In genomic region chr4:133816504-133816875, GRCm38 (mm10) we compare ENCODE assay signal across 9 mouse cellular contexts. TPM values are rescaled to one million over a fixed set of nuclear protein-coding genes. Genes with fewer than 3 reads are reported as not detected.
DNase-seq lines count a peak whose midpoint lies in the region; ATAC-seq and TF ChIP-seq lines count a peak whose summit lies in the region.
"Had no signal": no experiment of that assay in that cellular context is flagged by ENCODE, and none has a peak within 500 bp of the region (broad histone marks: within the 10 kb centered on the region; RNA-seq: fewer than 3 reads in every experiment).

No protein-coding gene starts in this region.

- H3K9ac ChIP-seq in kidney, embryonic 15.5 days = no peak overlapping the region
- H3K9ac ChIP-seq in ES-Bruce4 (ENCODE audit: low read depth, poor library complexity, severe bottlenecking) = peak overlapping the region; percentile 74
- H3K9ac ChIP-seq in embryonic facial prominence, embryonic 13.5 days = peak overlapping the region; percentile 83
- H3K9ac ChIP-seq in limb, embryonic 14.5 days (ENCODE audit: low read depth, low read length, severe bottlenecking) = 0 out of 2 replicates have a peak overlapping the region, but pooled peaks have one; percentile 6

- 18% methylated on average over 7 of the region's 7 CpGs for WGBS in kidney, embryonic 15.5 days
- 15% methylated on average over 7 of the region's 7 CpGs for WGBS in embryonic facial prominence, embryonic 13.5 days
- 20% methylated on average over 7 of the region's 7 CpGs for whole genome bisulfite sequencing in limb, embryonic 14.5 days

- H3K4me1 ChIP-seq in kidney, embryonic 15.5 days = peaks cover 40% of the 10 kb centered on the region
- H3K4me1 ChIP-seq in ES-Bruce4 (ENCODE audit: control insufficient read depth, insufficient read depth, low read length) = peaks cover 3% of the 10 kb centered on the region
- peaks cover 30% of the 10 kb centered on the region for H3K4me1 ChIP-seq in embryonic facial prominence, embryonic 13.5 days
- peaks cover 13% of the 10 kb centered on the region for H3K4me1 ChIP-seq in limb, embryonic 14.5 days (ENCODE audit: control insufficient read depth, insufficient read depth, low read length)

- intact Hi-C loops in left cerebral cortex, postnatal 36 days (cut with DNase I) = no loop called here

- no peaks in the 10 kb centered on the region for H3K36me3 ChIP-seq in kidney, embryonic 15.5 days
- no peaks in the 10 kb centered on the region for H3K36me3 ChIP-seq in ES-Bruce4 (ENCODE audit: control insufficient read depth, insufficient read depth, low read length, poor library complexity, severe bottlenecking)
- no peaks in the 10 kb centered on the region for H3K36me3 ChIP-seq in embryonic facial prominence, embryonic 13.5 days
- no peaks in the 10 kb centered on the region for H3K36me3 ChIP-seq in limb, embryonic 14.5 days (ENCODE audit: control insufficient read depth, insufficient read depth, low read length)

- H3K27ac ChIP-seq in kidney, embryonic 15.5 days = peak overlapping the region; percentile 100
- H3K27ac ChIP-seq in ES-Bruce4 (ENCODE audit: insufficient read depth, low read length) = peak overlapping the region; percentile 100
- H3K27ac ChIP-seq in embryonic facial prominence, embryonic 13.5 days = peak overlapping the region; percentile 100
- peak overlapping the region; percentile 48 for H3K27ac ChIP-seq in limb, embryonic 14.5 days (replicated peaks; ENCODE audit: low read depth, low read length)

- H3K27me3 ChIP-seq in kidney, embryonic 15.5 days = no peaks in the 10 kb centered on the region
- no peaks in the 10 kb centered on the region for H3K27me3 ChIP-seq in ES-Bruce4 (ENCODE audit: control insufficient read depth, insufficient read depth, low read length, poor library complexity, severe bottlenecking)
- H3K27me3 ChIP-seq in embryonic facial prominence, embryonic 13.5 days = no peaks in the 10 kb centered on the region
- H3K27me3 ChIP-seq in limb, embryonic 14.5 days (ENCODE audit: control insufficient read depth, insufficient read depth, low read length) = no peaks in the 10 kb centered on the region

- peak overlapping the region; percentile 73 for H3K4me2 ChIP-seq in kidney, embryonic 15.5 days
- peak overlapping the region; percentile 58 for H3K4me2 ChIP-seq in embryonic facial prominence, embryonic 13.5 days
- H3K4me2 ChIP-seq in limb, embryonic 14.5 days (replicated peaks; ENCODE audit: low read depth, low read length, severe bottlenecking) = peak overlapping the region; percentile 33

- TF ChIP-seq CTCF in ES-Bruce4 (IDR thresholded peaks at IDR 0.05; ENCODE audit: low read depth, low read length) = no peak

- no peak for DNase-seq in kidney, postnatal 4 days
- no peak for DNase-seq in limb, embryonic 14.5 days (ENCODE audit: low spot score)
- DNase-seq in yolk sac, embryonic 10.5 days (ENCODE audit: low spot score) = no peak
- DNase-seq in layer of hippocampus, postnatal 36 days = no peak
- DNase-seq in left cerebral cortex, postnatal 36 days (ENCODE audit: low spot score in 2 of 2) = no peak
- DNase-seq: cerebellum, adult 2 months had no signal

- H3K9me3 ChIP-seq in kidney, embryonic 15.5 days (replicated peaks) = no peaks in the 10 kb centered on the region
- H3K9me3 ChIP-seq in ES-Bruce4 (replicated peaks; ENCODE audit: control insufficient read depth, insufficient read depth, low read length, poor library complexity, severe bottlenecking) = no peaks in the 10 kb centered on the region
- no peaks in the 10 kb centered on the region for H3K9me3 ChIP-seq in embryonic facial prominence, embryonic 13.5 days
- H3K9me3 ChIP-seq in limb, embryonic 14.5 days (ENCODE audit: control insufficient read depth, low read length) = no peaks in the 10 kb centered on the region

- H3K4me3 ChIP-seq in kidney, embryonic 15.5 days (replicated peaks) = peak overlapping the region; percentile 19
- H3K4me3 ChIP-seq in ES-Bruce4 (ENCODE audit: low read depth, low read length) = peak overlapping the region; percentile 40
- peak overlapping the region; percentile 16; the same call in 1 of the 2 replicates for H3K4me3 ChIP-seq in embryonic facial prominence, embryonic 13.5 days
- H3K4me3 ChIP-seq in limb, embryonic 14.5 days (replicated peaks; ENCODE audit: low read length) = no peak overlapping the region

- no peak for TF ChIP-seq EP300 in ES-Bruce4 (IDR thresholded peaks at IDR 0.05; ENCODE audit: insufficient read depth, low read depth, low read length)

- no peak for ATAC-seq in kidney, embryonic 15.5 days (replicated peaks; ENCODE audit: low FRiP score)
- no peak for ATAC-seq in embryonic facial prominence, embryonic 13.5 days (ENCODE audit: insufficient number of reproducible peaks, insufficient read depth, low FRiP score, low TSS enrichment, low read depth)
- no peak for ATAC-seq in limb, embryonic 14.5 days (ENCODE audit: low FRiP score, low read depth)

- TF ChIP-seq POLR2A in ES-Bruce4 (IDR thresholded peaks at IDR 0.05; ENCODE audit: insufficient read depth, low read length) = no peak
- no peak for TF ChIP-seq POLR2A in limb, embryonic 14.5 days (IDR thresholded peaks at IDR 0.05; ENCODE audit: borderline replicate concordance, extremely low read depth, insufficient read depth, insufficient read length)

RNA-seq across cellular contexts. Expression of gene Arid1a, which starts 59.9 kb away (rescaled TPM):
- 33.5 and 36.1 TPM in 2 replicates for polyA plus RNA-seq in kidney, embryonic 15.5 days (2015; fragmentation: Nextera tagmentation; extraction: Ambion mirVana)
- polyA plus RNA-seq in ES-Bruce4 (2011; ENCODE audit: insufficient read depth, insufficient read length, low read depth, missing spikeins) = 119 and 123 TPM in 2 replicates
- 36.0 and 36.4 TPM in 2 replicates for polyA plus RNA-seq in embryonic facial prominence, embryonic 13.5 days (2015; fragmentation: Nextera tagmentation; extraction: Ambion mirVana)
- polyA plus RNA-seq in limb, embryonic 14.5 days (2012; rRNA removed) = 70.8 and 87.1 TPM in 2 replicates
- 33.3 and 40.8 TPM in 2 replicates for polyA plus RNA-seq in limb, embryonic 14.5 days (2014; fragmentation: Nextera tagmentation; extraction: Ambion mirVana)
- total RNA-seq in layer of hippocampus, postnatal 36 days (2021) = 10 to 100 TPM; 75.1 to 87.6 TPM
- total RNA-seq in left cerebral cortex, postnatal 36 days (2021) = 10 to 100 TPM; 76.5 to 96.1 TPM

Comparison
In these comparisons a context has a peak if more than half of its experiments do, and no peak if none do; other contexts are left out.
1. H3K27ac ChIP-seq: peak in every context shown above with its lines; median percentile 100 in kidney, embryonic 15.5 days; 100 in ES-Bruce4; 100 in embryonic facial prominence, embryonic 13.5 days; 48 in limb, embryonic 14.5 days.